Mouse (Mus musculus): ENCODE results near the gene Lrrc32. TPM values are rescaled to one million over a fixed set of nuclear protein-coding genes. Genes with fewer than 3 reads are reported as not detected.

The Lrrc32 gene
- polyA plus RNA-seq, 1 experiment from 2014 or later: 21.0 TPM

GRCm38 (mm10) chr7:98483268-98483607 lies 5.8 kb upstream of the Lrrc32 start:
- Histone ChIP-seq H3K9me3 (ENCODE audit: control insufficient read depth, low read length) (no peaks in the 10 kb centered on the region), H3K4me3 (ENCODE audit: low read depth, low read length) (no peak overlapping the region), H3K4me2 (peak overlapping the region; percentile 1; the same call in 1 of the 2 replicates), H3K36me3 (ENCODE audit: control insufficient read depth, insufficient read depth, low read length) (no peaks in the 10 kb centered on the region), H3K9ac (ENCODE audit: low read depth, low read length) (no peak overlapping the region), H3K27ac (ENCODE audit: low read depth, low read length) (peak overlapping the region; percentile 26; the same call in 1 of the 2 replicates), H3K27me3 (replicated peaks; ENCODE audit: control insufficient read depth, insufficient read depth, low read length) (0 out of 2 replicates have a peak, but pooled peaks cover 2% of the 10 kb centered on the region), H3K4me1 (replicated peaks; ENCODE audit: control insufficient read depth, insufficient read depth, low read length) (peaks cover 5% of the 10 kb centered on the region; the same call in 1 of the 2 replicates)
- 22% methylated on average over 8 of the region's 8 CpGs for WGBS
- no peak for ATAC-seq (replicated peaks; ENCODE audit: low FRiP score)
- no peak for DNase-seq (ENCODE audit: low spot score)

GRCm38 (mm10) chr7:98484878-98485277 lies 4.2 kb upstream of the Lrrc32 start:
- no peak overlapping the region for H3K4me3 ChIP-seq (ENCODE audit: low read depth, low read length)
- no peaks in the 10 kb centered on the region for H3K36me3 ChIP-seq (ENCODE audit: control insufficient read depth, insufficient read depth, low read length)
- peaks cover 10% of the 10 kb centered on the region for H3K27me3 ChIP-seq (replicated peaks; ENCODE audit: control insufficient read depth, insufficient read depth, low read length)
- DNase-seq (ENCODE audit: low spot score) (no peak), ATAC-seq (replicated peaks; ENCODE audit: low FRiP score) (no peak)
- H3K4me2 ChIP-seq: no peak overlapping the region
- H3K9me3 ChIP-seq (ENCODE audit: control insufficient read depth, low read length): no peaks in the 10 kb centered on the region
- H3K4me1 ChIP-seq (replicated peaks; ENCODE audit: control insufficient read depth, insufficient read depth, low read length): peaks cover 8% of the 10 kb centered on the region
- WGBS: 82% methylated on average over 3 of the region's 3 CpGs
- H3K9ac ChIP-seq (ENCODE audit: low read depth, low read length): no peak overlapping the region
- H3K27ac ChIP-seq (ENCODE audit: low read depth, low read length): no peak overlapping the region

GRCm38 (mm10) chr7:98485508-98485907 lies 3.6 kb upstream of the Lrrc32 start:
- WGBS: 71% methylated on average over 4 of the region's 4 CpGs
- no peaks in the 10 kb centered on the region for H3K36me3 ChIP-seq (ENCODE audit: control insufficient read depth, insufficient read depth, low read length)
- H3K4me3 ChIP-seq (ENCODE audit: low read depth, low read length): no peak overlapping the region
- H3K27ac ChIP-seq (ENCODE audit: low read depth, low read length): no peak overlapping the region
- no peaks in the 10 kb centered on the region for H3K9me3 ChIP-seq (ENCODE audit: control insufficient read depth, low read length)
- DNase-seq (ENCODE audit: low spot score): no peak
- H3K4me2 ChIP-seq: no peak overlapping the region
- peaks cover 8% of the 10 kb centered on the region for H3K4me1 ChIP-seq (replicated peaks; ENCODE audit: control insufficient read depth, insufficient read depth, low read length)
- no peak overlapping the region for H3K9ac ChIP-seq (ENCODE audit: low read depth, low read length)
- peaks cover 16% of the 10 kb centered on the region for H3K27me3 ChIP-seq (replicated peaks; ENCODE audit: control insufficient read depth, insufficient read depth, low read length)
- no peak for ATAC-seq (replicated peaks; ENCODE audit: low FRiP score)

- WGBS: 68% methylated on average over 7 of the region's 7 CpGs
- H3K4me1 ChIP-seq (replicated peaks; ENCODE audit: control insufficient read depth, insufficient read depth, low read length): peaks cover 5% of the 10 kb centered on the region; the same call in 1 of the 2 replicates
These were observed 2.6 kb upstream of the Lrrc32 start for GRCm38 (mm10) chr7:98486471-98486917.

GRCm38 (mm10) chr7:98487202-98487980 lies 1.7 kb upstream of the Lrrc32 start:
- H3K27ac ChIP-seq (ENCODE audit: low read depth, low read length): no peak overlapping the region
- no peak overlapping the region for H3K4me3 ChIP-seq (ENCODE audit: low read depth, low read length)
- no peaks in the 10 kb centered on the region for H3K9me3 ChIP-seq (ENCODE audit: control insufficient read depth, low read length)
- no peak overlapping the region for H3K9ac ChIP-seq (ENCODE audit: low read depth, low read length)
- H3K36me3 ChIP-seq (ENCODE audit: control insufficient read depth, insufficient read depth, low read length): no peaks in the 10 kb centered on the region
- no peak overlapping the region for H3K4me2 ChIP-seq
- peaks cover 22% of the 10 kb centered on the region for H3K27me3 ChIP-seq (replicated peaks; ENCODE audit: control insufficient read depth, insufficient read depth, low read length)
- H3K4me1 ChIP-seq (replicated peaks; ENCODE audit: control insufficient read depth, insufficient read depth, low read length): peaks cover 5% of the 10 kb centered on the region; the same call in 1 of the 2 replicates
- DNase-seq (ENCODE audit: low spot score): no peak
- 85% methylated on average over 11 of the region's 11 CpGs for WGBS
- no peak for ATAC-seq (replicated peaks; ENCODE audit: low FRiP score)

More at GRCm38 (mm10) chr7:98486471-98486917, 2.6 kb upstream of the Lrrc32 start:
- Histone ChIP-seq H3K27ac (ENCODE audit: low read depth, low read length) (no peak overlapping the region), H3K9ac (ENCODE audit: low read depth, low read length) (no peak overlapping the region), H3K4me2 (no peak overlapping the region), H3K4me3 (ENCODE audit: low read depth, low read length) (no peak overlapping the region), H3K27me3 (replicated peaks; ENCODE audit: control insufficient read depth, insufficient read depth, low read length) (peaks cover 24% of the 10 kb centered on the region), H3K9me3 (ENCODE audit: control insufficient read depth, low read length) (no peaks in the 10 kb centered on the region), H3K36me3 (ENCODE audit: control insufficient read depth, insufficient read depth, low read length) (no peaks in the 10 kb centered on the region)
- ATAC-seq (replicated peaks; ENCODE audit: low FRiP score) (no peak), DNase-seq (ENCODE audit: low spot score) (no peak)

GRCm38 (mm10) chr7:98488398-98489130 lies 519 bp upstream of the Lrrc32 start:
- Histone ChIP-seq H3K27ac (ENCODE audit: low read depth, low read length) (no peak overlapping the region), H3K4me3 (ENCODE audit: low read depth, low read length) (no peak overlapping the region), H3K4me1 (replicated peaks; ENCODE audit: control insufficient read depth, insufficient read depth, low read length) (peaks cover 9% of the 10 kb centered on the region), H3K27me3 (replicated peaks; ENCODE audit: control insufficient read depth, insufficient read depth, low read length) (peaks cover 22% of the 10 kb centered on the region), H3K36me3 (ENCODE audit: control insufficient read depth, insufficient read depth, low read length) (no peaks in the 10 kb centered on the region), H3K9ac (ENCODE audit: low read depth, low read length) (no peak overlapping the region), H3K4me2 (peak overlapping the region; percentile 10), H3K9me3 (ENCODE audit: control insufficient read depth, low read length) (no peaks in the 10 kb centered on the region)
- WGBS: 74% methylated on average over 13 of the region's 13 CpGs
- ATAC-seq (replicated peaks; ENCODE audit: low FRiP score) (no peak), DNase-seq (ENCODE audit: low spot score) (no peak)

GRCm38 (mm10) chr7:98489623-98490084 lies 571 bp downstream of the Lrrc32 start:
- H3K27ac ChIP-seq (ENCODE audit: low read depth, low read length): no peak overlapping the region

GRCm38 (mm10) chr7:98490328-98490727 lies 1.2 kb downstream of the Lrrc32 start:
- Histone ChIP-seq H3K4me1 (replicated peaks; ENCODE audit: control insufficient read depth, insufficient read depth, low read length) (peaks cover 9% of the 10 kb centered on the region), H3K9ac (ENCODE audit: low read depth, low read length) (peak overlapping the region; percentile 49), H3K4me2 (peak overlapping the region; percentile 78), H3K9me3 (ENCODE audit: control insufficient read depth, low read length) (no peaks in the 10 kb centered on the region), H3K4me3 (ENCODE audit: low read depth, low read length) (peak overlapping the region; percentile 55), H3K36me3 (ENCODE audit: control insufficient read depth, insufficient read depth, low read length) (no peaks in the 10 kb centered on the region), H3K27ac (ENCODE audit: low read depth, low read length) (no peak overlapping the region; the same call in 1 of the 2 replicates), H3K27me3 (replicated peaks; ENCODE audit: control insufficient read depth, insufficient read depth, low read length) (peaks cover 22% of the 10 kb centered on the region)
- 56% methylated on average over 4 of the region's 4 CpGs for WGBS
- DNase-seq (ENCODE audit: low spot score) (no peak), ATAC-seq (replicated peaks; ENCODE audit: low FRiP score) (no peak)

More at GRCm38 (mm10) chr7:98489623-98490084, 571 bp downstream of the Lrrc32 start:
- Histone ChIP-seq H3K9me3 (ENCODE audit: control insufficient read depth, low read length) (no peaks in the 10 kb centered on the region), H3K36me3 (ENCODE audit: control insufficient read depth, insufficient read depth, low read length) (no peaks in the 10 kb centered on the region), H3K4me2 (peak overlapping the region; percentile 78), H3K9ac (ENCODE audit: low read depth, low read length) (peak overlapping the region; percentile 49; the same call in 1 of the 2 replicates), H3K4me1 (replicated peaks; ENCODE audit: control insufficient read depth, insufficient read depth, low read length) (peaks cover 9% of the 10 kb centered on the region), H3K4me3 (ENCODE audit: low read depth, low read length) (peak overlapping the region; percentile 55), H3K27me3 (replicated peaks; ENCODE audit: control insufficient read depth, insufficient read depth, low read length) (peaks cover 22% of the 10 kb centered on the region)
- DNase-seq (ENCODE audit: low spot score) (peak; percentile 80), ATAC-seq (replicated peaks; ENCODE audit: low FRiP score) (peak; percentile 76)
- under 1% methylated on average over 50 of the region's 50 CpGs for WGBS
